Mouse (Mus musculus) liver (tissue): Measurements from ENCODE around the gene Camta1.
A peak's percentile ranks its signal among the peaks of the same experiment; 100 is the strongest.

Experiments used
- DNase-seq: peaks from one replicate; pipeline ENCODE4 v3.0.0-alpha.2; 2020; ENCODE audit warnings: mixed read lengths

Gene Camta1

DNA sequence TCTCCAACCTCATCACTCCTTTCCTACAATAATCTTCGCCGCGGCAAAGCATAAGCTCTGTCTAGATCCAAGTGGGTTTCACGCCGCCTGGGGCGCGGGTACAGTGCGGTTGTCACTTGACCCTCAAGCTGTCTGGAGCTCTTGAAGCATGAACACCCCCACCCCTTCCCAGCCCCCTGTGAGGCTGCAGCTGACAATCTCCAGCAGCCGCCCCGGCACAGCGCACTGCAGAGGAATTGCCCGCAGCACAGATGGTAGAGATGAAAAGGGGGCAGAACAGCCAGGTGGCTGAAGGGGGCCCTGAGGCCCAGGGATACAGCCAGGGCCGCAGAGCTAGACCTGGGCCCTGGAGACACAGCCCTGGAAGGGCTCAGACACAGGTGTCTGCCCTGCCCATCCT lies 189.2 kb downstream of the Camta1 start:
- no peak for DNase-seq

- no peak for DNase-seq
These were observed 195.2 kb downstream of the Camta1 start for GRCm38 (mm10) chr4:151666411-151666901.

GRCm38 (mm10) chr4:151661486-151661885 lies 200.2 kb downstream of the Camta1 start:
- no peak for DNase-seq

DNA sequence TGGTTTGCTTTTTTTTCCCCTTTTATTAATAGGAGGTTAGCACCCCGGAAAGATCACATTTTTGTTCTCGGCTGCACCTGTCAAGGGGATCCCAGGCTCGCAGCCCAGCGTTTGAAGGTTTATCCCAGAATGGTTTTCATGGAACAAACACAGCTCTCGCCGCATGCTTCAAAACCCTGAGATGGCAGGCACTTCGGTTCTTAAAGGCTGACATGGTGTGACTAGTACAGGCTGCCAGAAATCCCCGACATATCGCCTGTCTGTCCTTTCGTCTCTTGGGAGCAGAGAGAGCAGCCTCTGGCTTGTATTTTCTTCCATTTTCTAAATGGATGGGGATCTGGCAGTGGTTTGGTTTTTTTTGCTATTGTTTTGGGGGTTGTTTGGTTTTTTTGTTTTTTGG lies 205.2 kb downstream of the Camta1 start:
- no peak for DNase-seq

DNA sequence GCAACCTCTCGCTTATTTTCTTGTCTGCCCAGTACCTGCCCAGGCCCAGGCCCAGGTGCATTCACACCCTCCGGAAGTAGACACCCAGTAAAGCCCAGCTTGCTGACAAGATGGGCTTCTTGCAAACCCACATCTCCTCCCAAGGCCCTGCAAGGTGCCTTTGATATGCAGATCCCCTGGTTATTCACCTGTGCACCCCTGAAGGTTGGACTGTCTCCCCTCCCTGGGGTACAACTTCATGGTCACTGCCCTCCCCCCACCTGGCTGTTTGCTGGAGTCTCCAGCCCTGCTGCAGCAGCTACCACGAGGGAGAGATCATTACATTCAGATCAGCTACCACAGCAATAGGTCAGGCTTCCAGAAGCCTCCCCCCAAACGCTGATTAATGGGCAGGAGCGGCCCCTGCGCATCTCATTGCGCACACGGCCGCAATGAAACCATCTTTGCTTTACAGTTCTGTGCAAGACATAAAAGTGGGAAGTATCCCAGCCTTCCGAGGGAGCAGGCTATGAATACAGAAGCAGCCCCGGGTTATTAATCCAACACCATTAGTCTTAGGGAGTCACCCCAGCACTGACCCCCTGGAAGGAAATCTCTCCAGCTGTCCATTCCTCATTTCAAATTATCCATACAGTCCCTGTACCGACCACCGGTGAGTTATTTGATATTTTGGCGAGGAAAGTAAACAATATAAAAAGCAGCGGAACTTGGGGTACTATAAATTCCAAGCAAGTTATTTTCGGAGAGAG lies 205.9 kb downstream of the Camta1 start:
- DNase-seq, result no peak

- no peak for DNase-seq
These were observed 206.4 kb downstream of the Camta1 start for GRCm38 (mm10) chr4:151655227-151655626.

- DNase-seq, result no peak
These were observed 219.3 kb downstream of the Camta1 start for GRCm38 (mm10) chr4:151642418-151642817.

DNA sequence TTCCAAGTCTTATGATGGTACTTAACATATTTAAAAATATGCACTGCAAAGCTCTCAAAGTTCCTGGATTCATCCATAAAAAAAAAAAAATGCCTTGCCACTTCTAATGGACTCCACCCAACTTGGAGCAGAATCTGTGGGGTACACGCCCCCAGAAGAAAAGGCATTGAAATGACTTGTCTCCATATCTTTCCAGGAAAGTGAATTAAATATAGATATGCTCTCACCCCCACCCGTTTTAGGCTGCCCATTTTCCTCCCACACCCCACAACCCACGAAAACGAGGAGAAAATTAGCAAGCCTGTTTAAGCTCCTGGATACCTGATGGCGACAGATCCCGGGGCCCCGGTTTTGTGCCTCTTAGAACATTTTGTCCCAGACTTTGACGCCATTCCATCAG lies 220.7 kb downstream of the Camta1 start:
- DNase-seq, result no peak

DNA sequence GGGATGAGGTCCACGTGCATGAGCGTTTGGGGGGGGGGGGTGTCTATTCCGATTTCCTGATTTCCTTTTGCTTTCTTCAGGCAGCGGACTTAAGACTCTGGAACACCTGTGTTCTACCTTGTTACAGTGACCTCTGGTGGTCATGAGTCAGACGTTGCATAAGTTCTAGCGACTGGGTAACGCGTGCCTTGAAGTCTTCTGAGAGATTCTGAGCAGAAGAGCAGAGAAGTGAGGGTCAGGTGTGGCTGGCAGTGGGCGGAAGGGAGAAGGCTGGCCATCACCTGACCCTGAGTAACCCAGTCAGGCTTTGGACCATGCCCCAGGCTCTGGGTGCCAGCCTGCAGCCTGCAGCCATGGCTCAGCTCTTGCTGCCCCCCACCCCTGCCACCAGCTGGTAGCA lies 222.7 kb downstream of the Camta1 start:
- no peak for DNase-seq

- DNase-seq, result no peak
These were observed 224.3 kb downstream of the Camta1 start for GRCm38 (mm10) chr4:151637348-151637747.

- DNase-seq, result no peak
These were observed 226.9 kb downstream of the Camta1 start for GRCm38 (mm10) chr4:151634771-151635170.

DNA sequence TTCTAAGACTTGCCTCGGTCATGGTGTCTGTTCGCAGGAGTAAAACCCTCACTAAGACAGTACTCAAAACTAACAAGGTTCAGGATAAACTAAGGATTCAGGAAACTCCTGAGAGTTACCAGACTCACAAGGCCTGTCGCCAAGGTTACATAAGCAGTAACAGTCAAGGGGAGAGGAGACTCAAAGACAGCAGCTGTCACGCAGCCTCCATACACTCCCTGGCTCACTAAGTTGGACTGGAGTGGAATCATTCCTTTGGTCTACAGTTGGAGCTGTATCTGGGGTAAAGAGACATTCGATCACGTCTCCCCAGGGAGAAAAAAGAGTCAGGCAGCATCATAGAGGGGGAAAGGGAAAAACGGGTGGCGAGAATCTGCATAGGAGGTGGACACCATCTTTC lies 227.9 kb downstream of the Camta1 start:
- DNase-seq, result no peak

DNA sequence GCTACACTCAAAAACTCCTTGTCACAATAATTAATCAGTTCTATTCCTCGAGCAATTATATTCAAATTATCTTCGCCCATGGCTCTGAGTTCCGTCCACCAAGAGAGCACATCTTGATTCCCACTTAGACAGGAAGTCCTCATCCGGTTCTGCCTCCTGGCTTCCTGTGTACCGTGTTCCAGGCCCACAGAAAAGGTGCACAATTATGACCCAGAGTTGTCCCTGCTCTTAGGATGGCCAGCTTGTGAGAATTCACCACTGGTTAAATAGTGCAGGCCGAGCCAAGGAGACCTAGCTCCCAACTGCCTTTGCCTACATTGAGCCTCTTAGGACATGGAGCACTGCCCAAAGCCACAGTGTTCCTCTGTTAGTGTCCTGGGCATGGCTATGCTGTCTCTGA lies 229.4 kb downstream of the Camta1 start:
- DNase-seq, result no peak

DNA sequence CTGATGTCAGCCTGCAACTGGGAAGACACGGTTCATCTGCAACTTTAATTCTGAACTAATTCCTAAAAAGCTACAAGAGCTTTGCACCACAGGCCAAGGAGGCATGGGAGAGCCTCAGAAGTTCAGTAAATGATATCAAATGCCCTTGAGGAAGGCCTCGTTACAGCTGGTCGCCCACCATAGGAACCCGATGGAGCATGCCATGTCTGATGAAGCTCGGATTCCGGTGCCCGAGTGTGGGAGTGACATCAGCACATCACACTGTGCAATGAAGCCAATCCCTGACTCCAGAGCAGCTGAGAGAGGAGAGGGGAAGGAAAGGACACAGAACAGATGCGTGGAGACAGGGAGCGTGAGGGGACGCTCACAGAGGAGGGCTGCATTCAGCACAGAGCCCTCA lies 231.0 kb downstream of the Camta1 start:
- DNase-seq, result no peak

GRCm38 (mm10) chr4:151630231-151630630 lies 231.4 kb downstream of the Camta1 start:
- DNase-seq, result no peak

DNA sequence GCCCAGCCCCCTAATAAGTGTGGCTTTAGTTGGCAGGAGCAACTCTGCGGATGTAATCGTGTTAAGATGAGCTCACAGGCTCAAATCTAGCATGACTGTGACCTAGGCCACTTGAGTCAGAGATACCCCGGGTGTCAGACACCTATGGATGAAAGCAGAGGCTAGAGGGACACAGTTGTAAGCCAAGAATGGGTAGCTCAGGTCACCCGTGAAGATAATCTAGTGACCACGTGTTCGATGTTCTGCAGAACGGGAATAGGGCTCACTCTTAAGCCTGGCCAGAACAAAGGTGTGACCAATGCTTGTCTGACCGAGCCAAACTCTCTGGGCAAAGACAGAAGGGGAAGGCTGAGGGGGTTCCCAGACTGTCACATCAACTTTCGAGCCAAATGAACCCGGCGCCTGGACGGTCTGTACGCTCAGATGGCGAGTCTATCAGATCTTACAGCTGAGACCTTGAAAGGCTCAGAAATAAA lies 242.1 kb downstream of the Camta1 start:
- no peak for DNase-seq

GRCm38 (mm10) chr4:151618420-151619310 lies 243.0 kb downstream of the Camta1 start:
- no peak for DNase-seq

- no peak for DNase-seq
These were observed 250.1 kb downstream of the Camta1 start for GRCm38 (mm10) chr4:151611621-151612020.

DNA sequence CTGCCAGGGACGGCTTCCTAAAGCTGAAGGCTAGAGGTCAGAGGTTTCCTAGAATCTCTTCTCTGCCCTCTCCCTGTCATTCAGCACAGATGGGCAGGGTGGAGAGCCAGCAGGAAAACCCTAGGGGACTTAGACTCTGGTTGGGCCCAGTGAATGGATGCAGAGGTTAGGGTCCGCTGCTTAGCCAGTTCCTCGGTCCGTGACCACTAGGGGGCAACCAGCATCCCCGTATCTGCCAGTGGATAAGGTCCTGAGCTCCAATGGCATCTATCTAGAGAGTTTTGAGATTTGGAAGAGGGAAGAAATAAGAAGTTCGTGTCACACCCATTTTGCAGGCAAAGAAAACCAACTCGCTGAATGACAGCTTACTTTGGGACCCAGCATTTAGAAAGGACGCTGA lies 251.4 kb downstream of the Camta1 start:
- DNase-seq, result peak; percentile 58

GRCm38 (mm10) chr4:151604907-151605306 lies 256.8 kb downstream of the Camta1 start:
- DNase-seq, result peak; percentile 55

GRCm38 (mm10) chr4:151604481-151604880 lies 257.2 kb downstream of the Camta1 start:
- peak; percentile 80 for DNase-seq

GRCm38 (mm10) chr4:151603586-151603985 lies 258.1 kb downstream of the Camta1 start:
- no peak for DNase-seq

- no peak for DNase-seq
These were observed 266.6 kb downstream of the Camta1 start for GRCm38 (mm10) chr4:151595116-151595515.

DNA sequence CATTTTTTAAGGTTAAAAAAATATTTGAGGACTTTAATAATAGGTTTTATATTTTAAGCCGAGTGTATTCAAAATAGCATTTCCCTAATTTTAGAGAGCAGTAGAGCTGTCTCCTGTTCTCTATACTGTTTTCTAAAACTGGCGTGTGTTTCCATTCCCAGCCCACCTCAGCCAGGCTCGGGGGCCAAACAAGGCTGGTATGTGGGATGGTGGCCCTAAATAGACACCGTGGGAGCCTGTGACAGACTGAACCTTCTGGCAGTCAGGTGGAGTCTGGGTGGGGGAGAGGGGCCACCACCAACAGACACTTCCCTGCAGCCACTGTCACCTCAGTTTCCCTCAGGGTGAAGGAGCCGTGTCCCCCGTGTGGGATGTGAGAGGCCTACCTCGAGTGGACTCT lies 268.6 kb downstream of the Camta1 start:
- DNase-seq, result no peak
